Mouse (Mus musculus) adrenal gland, postnatal 25 days (tissue): ENCODE measurements around the gene Tm6sf1. TPM values are rescaled to one million over a fixed set of nuclear protein-coding genes. Genes with fewer than 3 reads are reported as not detected.

Experiments used
- DNase-seq: peaks from one replicate; pipeline ENCODE4 v3.0.0; 2021; ENCODE audit warnings: mixed read lengths
- total RNA-seq: library from RNA; stranded (reverse); gene quantifications from 2 replicates; pipeline ENCODE4 v1.2.3, GENCODE M21; 2021

Tm6sf1 gene
- total RNA-seq, 1 experiment from 2014 or later: 12.4 TPM

- no peak for DNase-seq
Measured at GRCm38 (mm10) chr7:81850171-81850570, 8.6 kb upstream of the Tm6sf1 start.

GRCm38 (mm10) chr7:81851706-81852105, 7.1 kb upstream of the Tm6sf1 start:
- DNase-seq: no peak

- no peak for DNase-seq
Measured at GRCm38 (mm10) chr7:81854568-81855307, 4.1 kb upstream of the Tm6sf1 start.

- no peak for DNase-seq
Measured at GRCm38 (mm10) chr7:81855694-81856093, 3.1 kb upstream of the Tm6sf1 start, which contains the start of gene Gm10160. Gene Gm10160 (minus strand): TSS chr7:81855794.

GRCm38 (mm10) chr7:81856221-81856620, 2.6 kb upstream of the Tm6sf1 start:
- DNase-seq: no peak

GRCm38 (mm10) chr7:81858236-81858635, 565 bp upstream of the Tm6sf1 start:
- DNase-seq: no peak

- no peak for DNase-seq
Measured at GRCm38 (mm10) chr7:81860071-81860470, 1.3 kb downstream of the Tm6sf1 start.

- no peak for DNase-seq
Measured at GRCm38 (mm10) chr7:81860996-81861395, 2.2 kb downstream of the Tm6sf1 start.

GRCm38 (mm10) chr7:81861461-81861860, 2.7 kb downstream of the Tm6sf1 start:
- DNase-seq: no peak

GRCm38 (mm10) chr7:81861921-81862320, 3.1 kb downstream of the Tm6sf1 start:
- no peak for DNase-seq

GRCm38 (mm10) chr7:81862587-81863583, 4.1 kb downstream of the Tm6sf1 start:
- DNase-seq: no peak

GRCm38 (mm10) chr7:81864552-81864951, 5.8 kb downstream of the Tm6sf1 start:
- no peak for DNase-seq

- DNase-seq: no peak
Measured at GRCm38 (mm10) chr7:81865937-81866336, 7.1 kb downstream of the Tm6sf1 start.

- no peak for DNase-seq
Measured at GRCm38 (mm10) chr7:81867231-81867930, 8.6 kb downstream of the Tm6sf1 start.

GRCm38 (mm10) chr7:81868158-81868557, 9.4 kb downstream of the Tm6sf1 start:
- DNase-seq: peak; percentile 84

- no peak for DNase-seq
Measured at GRCm38 (mm10) chr7:81872493-81873013, 13.8 kb downstream of the Tm6sf1 start.

GRCm38 (mm10) chr7:81873807-81874206, 15.0 kb downstream of the Tm6sf1 start:
- no peak for DNase-seq

- no peak for DNase-seq
Measured at GRCm38 (mm10) chr7:81874636-81875035, 15.8 kb downstream of the Tm6sf1 start.

GRCm38 (mm10) chr7:81875372-81875771, 16.6 kb downstream of the Tm6sf1 start:
- peak; percentile 44 for DNase-seq

GRCm38 (mm10) chr7:81880286-81880685, 21.5 kb downstream of the Tm6sf1 start:
- no peak for DNase-seq

- DNase-seq: no peak
Measured at GRCm38 (mm10) chr7:81880797-81881196, 22.0 kb downstream of the Tm6sf1 start.

GRCm38 (mm10) chr7:81881600-81881999, 22.8 kb downstream of the Tm6sf1 start:
- DNase-seq: peak; percentile 81
